In the genomic region with DNA sequence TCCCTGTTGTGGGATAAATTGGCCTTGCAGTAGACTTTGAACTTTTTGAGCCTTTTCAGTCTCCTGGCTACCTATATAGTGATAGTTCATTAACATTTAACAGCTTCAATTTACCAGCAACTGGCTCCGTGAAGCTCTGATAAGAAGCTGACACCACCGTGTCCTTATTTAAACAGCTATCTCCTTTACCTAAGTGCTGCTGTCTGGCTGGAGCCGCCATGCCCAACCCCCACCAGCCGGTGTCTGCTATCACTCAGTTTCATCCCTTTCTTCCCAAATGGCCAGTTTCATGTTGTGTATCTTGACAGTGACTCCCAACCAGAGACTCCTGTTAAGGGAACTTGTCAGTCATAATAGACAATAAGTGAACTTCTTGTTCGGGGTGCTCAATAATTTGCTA, we compare ENCODE assay signal across 27 mouse cellular contexts. TPM values are rescaled to one million over a fixed set of nuclear protein-coding genes. Genes with fewer than 3 reads are reported as not detected.
DNase-seq lines count a peak whose midpoint lies in the region; ATAC-seq and TF ChIP-seq lines count a peak whose summit lies in the region.
"Had no signal": no experiment of that assay in that cellular context is flagged by ENCODE, and none has a peak within 500 bp of the region (broad histone marks: within the 10 kb centered on the region; RNA-seq: fewer than 3 reads in every experiment).

No protein-coding gene starts in this region.

- WGBS in heart, embryonic 12.5 days, result 19% methylated on average over 5 of the region's 5 CpGs
- WGBS in heart, embryonic 14.5 days, result 14% methylated on average over 5 of the region's 5 CpGs

- no peaks in the 10 kb centered on the region for H3K79me2 ChIP-seq in myocyte (ENCODE audit: control insufficient read depth, insufficient read depth)

- ATAC-seq in heart, embryonic 12.5 days (ENCODE audit: insufficient number of reproducible peaks, low FRiP score), result no peak
- no peak for ATAC-seq in heart, embryonic 14.5 days (ENCODE audit: insufficient number of reproducible peaks, insufficient read depth, low FRiP score, low read depth)
- ATAC-seq: activated CD4-positive, CD25-positive, alpha-beta regulatory T cell, adult 4 months; forebrain, embryonic 16.5 days; liver, postnatal 0 days had no signal

- H3K4me1 ChIP-seq in heart, embryonic 12.5 days (replicated peaks), result peaks cover 13% of the 10 kb centered on the region
- peaks cover 8 to 13% of the 10 kb centered on the region in 2 experiments for H3K4me1 ChIP-seq in heart, embryonic 14.5 days (ENCODE audit: control insufficient read depth in 2 of 2, insufficient read depth in 2 of 2, low read length in 2 of 2)
- H3K4me1 ChIP-seq: limb, embryonic 10.5 days; limb, embryonic 15.5 days; megakaryocyte, embryonic 14.5 days; midbrain, embryonic 12.5 days; neural tube, embryonic 15.5 days; stomach, embryonic 15.5 days had no signal

- H3K36me3 ChIP-seq in heart, embryonic 12.5 days, result no peaks in the 10 kb centered on the region
- peaks cover 12% of the 10 kb centered on the region for H3K36me3 ChIP-seq in heart, embryonic 14.5 days (ENCODE audit: control insufficient read depth, insufficient read depth, low read length)
- H3K36me3 ChIP-seq in myocyte (ENCODE audit: control insufficient read depth, insufficient read depth), result no peaks in the 10 kb centered on the region
- H3K36me3 ChIP-seq: limb, embryonic 10.5 days; limb, embryonic 15.5 days; midbrain, embryonic 12.5 days; neural tube, embryonic 15.5 days; stomach, embryonic 15.5 days had no signal

- peak overlapping the region; percentile 81 for H3K4me3 ChIP-seq in gastrocnemius, adult 2 months
- H3K4me3 ChIP-seq in heart, embryonic 12.5 days, result no peak overlapping the region
- H3K4me3 ChIP-seq in heart, embryonic 14.5 days (ENCODE audit: control insufficient read depth in 1 of 2, insufficient read depth in 1 of 2, low read depth in 1 of 2, low read length in 2 of 2), result peak overlapping the region in 1 of 2 experiments; percentile 9; a peak in 2 of 4 replicates
- no peak overlapping the region for H3K4me3 ChIP-seq in myocyte
- H3K4me3 ChIP-seq: erythroblast, embryonic 14.5 days; limb, embryonic 10.5 days; limb, embryonic 15.5 days; megakaryocyte, embryonic 14.5 days; midbrain, embryonic 12.5 days; neural tube, embryonic 15.5 days; stomach, embryonic 15.5 days had no signal

- intact Hi-C loops in gastrocnemius, adult 2 months (cut with DNase I), result no loop called here
- intact Hi-C loops in heart, postnatal 25 days (cut with DNase I), result no loop called here

- no peak for TF ChIP-seq POLR2A in myocyte (IDR thresholded peaks at IDR 0.05; ENCODE audit: insufficient read length, low read depth)

- H3K9me3 ChIP-seq in heart, embryonic 12.5 days (replicated peaks), result no peaks in the 10 kb centered on the region
- no peaks in the 10 kb centered on the region for H3K9me3 ChIP-seq in heart, embryonic 14.5 days (ENCODE audit: control insufficient read depth, low read length)
- H3K9me3 ChIP-seq: limb, embryonic 10.5 days; limb, embryonic 15.5 days; megakaryocyte, embryonic 14.5 days; midbrain, embryonic 12.5 days; neural tube, embryonic 15.5 days; stomach, embryonic 15.5 days had no signal

- peak overlapping the region; percentile 44 for H3K4me2 ChIP-seq in heart, embryonic 12.5 days
- peak overlapping the region; percentile 66 for H3K4me2 ChIP-seq in heart, embryonic 14.5 days (ENCODE audit: low read length)
- peak overlapping the region; percentile 52 for H3K4me2 ChIP-seq in myocyte (ENCODE audit: low read depth)
- H3K4me2 ChIP-seq: limb, embryonic 15.5 days; midbrain, embryonic 12.5 days; neural tube, embryonic 15.5 days; stomach, embryonic 15.5 days had no signal

- peak; percentile 40 for DNase-seq in gastrocnemius, adult 2 months
- no peak for DNase-seq in gastrocnemius, postnatal 25 days
- no peak for DNase-seq in heart, postnatal 25 days (ENCODE audit: low spot score)
- no peak for DNase-seq in right cerebral cortex, postnatal 14 days
- DNase-seq: adrenal gland, adult 2 months; cerebellum, adult 2 months; cerebellum, postnatal 14 days; kidney, adult 9 months; kidney, postnatal 10 days; layer of hippocampus, adult 9-11 months; liver, postnatal 0 days; lung, postnatal 36 days; retina, postnatal 1 day; right cerebral cortex, postnatal 25 days had no signal

- no peaks in the 10 kb centered on the region for H3K27me3 ChIP-seq in heart, embryonic 12.5 days (replicated peaks)
- H3K27me3 ChIP-seq in heart, embryonic 14.5 days (ENCODE audit: control insufficient read depth, insufficient read depth, low read length), result no peaks in the 10 kb centered on the region
- H3K27me3 ChIP-seq in myocyte (ENCODE audit: control insufficient read depth, insufficient read depth, insufficient read length), result no peaks in the 10 kb centered on the region
- H3K27me3 ChIP-seq: CH12.LX; limb, embryonic 15.5 days; megakaryocyte, embryonic 14.5 days; midbrain, embryonic 12.5 days; neural tube, embryonic 15.5 days; stomach, embryonic 15.5 days had no signal

- no peak for TF ChIP-seq CTCF in gastrocnemius, adult 2 months (IDR thresholded peaks at IDR 0.05)

- no peak overlapping the region for H3K9ac ChIP-seq in heart, embryonic 12.5 days
- peak overlapping the region; percentile 66 for H3K9ac ChIP-seq in heart, embryonic 14.5 days (ENCODE audit: low read length)
- H3K9ac ChIP-seq: limb, embryonic 15.5 days; liver, postnatal 0 days; midbrain, embryonic 12.5 days; neural tube, embryonic 15.5 days; stomach, embryonic 15.5 days had no signal

- no peak overlapping the region for H3ac ChIP-seq in myocyte (ENCODE audit: control insufficient read depth, insufficient read length)

- peak overlapping the region; percentile 99 for H3K27ac ChIP-seq in gastrocnemius, adult 2 months
- peak overlapping the region; percentile 71 for H3K27ac ChIP-seq in heart, embryonic 12.5 days (ENCODE audit: poor library complexity, severe bottlenecking)
- peak overlapping the region; percentile 74 to 99 for H3K27ac ChIP-seq in heart, embryonic 14.5 days (replicated peaks in 1 of 2; ENCODE audit: control insufficient read depth in 1 of 2, insufficient read depth in 1 of 2, low read depth in 2 of 2, low read length in 2 of 2)
- H3K27ac ChIP-seq: limb, embryonic 10.5 days; limb, embryonic 15.5 days; midbrain, embryonic 12.5 days; neural tube, embryonic 15.5 days; stomach, embryonic 15.5 days had no signal

TF ChIP-seq in myocyte, 11 proteins besides CTCF, POLR2A, EP300 and RAD21:
- TF ChIP-seq POLR2AphosphoS2 (IDR thresholded peaks at IDR 0.05; ENCODE audit: insufficient read length, low read depth) (no peak), TCF12 (IDR thresholded peaks at IDR 0.05; ENCODE audit: insufficient read depth, poor library complexity, severe bottlenecking) (no peak), MYOD1 (IDR thresholded peaks at IDR 0.05; ENCODE audit: control insufficient read depth in 1 of 3, insufficient read length in 2 of 3, low read depth in 2 of 3) (no peak), USF1 (IDR thresholded peaks at IDR 0.05; ENCODE audit: low read depth) (no peak), MAX (IDR thresholded peaks at IDR 0.05; ENCODE audit: low read depth) (no peak), MYOG (IDR thresholded peaks at IDR 0.05; ENCODE audit: control insufficient read depth in 1 of 3, insufficient read depth in 1 of 3, insufficient read length in 2 of 3, low read depth in 2 of 3) (no peak), E2F4 (IDR thresholded peaks at IDR 0.05; ENCODE audit: insufficient read depth) (no peak), REST (IDR thresholded peaks at IDR 0.05; ENCODE audit: insufficient read depth, insufficient read length) (no peak)

RNA-seq across cellular contexts. Expression of gene Ttn, which starts 1.3 kb away (rescaled TPM):
- 1,000 to 10,000 TPM; 6,941 to 7,187 TPM for total RNA-seq in gastrocnemius, adult 2 months (2021)
- total RNA-seq in gastrocnemius, postnatal 25 days (2021), result 1,000 to 10,000 TPM; 6,049 to 7,005 TPM
- polyA plus RNA-seq in heart, embryonic 12.5 days (2016; fragmentation: Nextera tagmentation; extraction: Ambion mirVana), result 570 and 652 TPM in 2 replicates
- 1,000 to 10,000 TPM; 2,867 to 3,123 TPM for total RNA-seq in heart, postnatal 25 days (2021)
- 706 and 736 TPM in 2 replicates for polyA plus RNA-seq in heart, embryonic 14.5 days (2014; fragmentation: Nextera tagmentation; extraction: Ambion mirVana)
- polyA plus RNA-seq in myocyte (2012; fragmentation: generic; extraction: Trizol), result 24.2 TPM
